Mouse (Mus musculus) heart, embryonic 14.5 days (tissue): ENCODE results near the gene Ptprd. TPM values are rescaled to one million over a fixed set of nuclear protein-coding genes. Genes with fewer than 3 reads are reported as not detected.

Source experiments
- ATAC-seq: fragments of 200-750 bp; cut with Nextera tagmentation; 2 replicates; pipeline ENCODE4 v1.8.0; 2017; ENCODE audit warnings: low read depth, moderate TSS enrichment; ENCODE audit not compliant: insufficient number of reproducible peaks, insufficient read depth, low FRiP score
- H3K27ac ChIP-seq, 2 experiments: fragments of 200-500 bp in 1 of 2; fragments of 300-500 bp in 1 of 2; sonication (generic) in 1 of 2; replicated peaks in 1 of 2; 2 replicates each; pipeline ENCODE4 v1.5.1; 2012 to 2014; ENCODE audit warnings: low read depth in 2 of 2, low read length in 2 of 2, control low read depth in 1 of 2, mild to moderate bottlenecking in 1 of 2, mixed read lengths in 1 of 2; ENCODE audit not compliant: control insufficient read depth in 1 of 2, insufficient read depth in 1 of 2
- H3K27me3 ChIP-seq: fragments of 300-500 bp; sonication (generic); 2 replicates; pipeline ENCODE4 v1.6.1; 2014; ENCODE audit warnings: mild to moderate bottlenecking, low read length, control low read depth; ENCODE audit not compliant: control insufficient read depth, insufficient read depth
- H3K36me3 ChIP-seq: fragments of 300-500 bp; sonication (generic); 2 replicates; pipeline ENCODE4 v1.6.1; 2014; ENCODE audit warnings: mild to moderate bottlenecking, control low read depth, low read length, mixed read lengths; ENCODE audit not compliant: control insufficient read depth, insufficient read depth
- H3K4me1 ChIP-seq, 2 experiments: fragments of 200-500 bp in 1 of 2; fragments of 300-500 bp in 1 of 2; sonication (generic) in 1 of 2; 2 replicates each; pipeline ENCODE4 v1.6.1; 2012 to 2014; ENCODE audit warnings: low read length in 2 of 2, control low read depth in 1 of 2, mixed read lengths in 1 of 2; ENCODE audit not compliant: control insufficient read depth in 2 of 2, insufficient read depth in 2 of 2
- H3K4me2 ChIP-seq: fragments of 300-500 bp; sonication (generic); 2 replicates; pipeline ENCODE4 v1.6.1; 2014; ENCODE audit warnings: mild to moderate bottlenecking, low read length
- H3K4me3 ChIP-seq, 2 experiments: fragments of 200-500 bp in 1 of 2; fragments of 300-500 bp in 1 of 2; sonication (generic) in 1 of 2; 2 replicates each; pipeline ENCODE4 v1.5.1; 2012 to 2014; ENCODE audit warnings: low read length in 2 of 2, mild to moderate bottlenecking in 2 of 2, control low read depth in 1 of 2, low read depth in 1 of 2, moderate library complexity in 1 of 2; ENCODE audit not compliant: control insufficient read depth in 1 of 2, insufficient read depth in 1 of 2
- H3K9ac ChIP-seq: fragments of 300-500 bp; sonication (generic); 2 replicates; pipeline ENCODE4 v1.6.1; 2014; ENCODE audit warnings: mild to moderate bottlenecking, low read length
- H3K9me3 ChIP-seq: fragments of 300-500 bp; sonication (generic); 2 replicates; pipeline ENCODE4 v1.6.1; 2016; ENCODE audit warnings: low read length, control low read depth; ENCODE audit not compliant: control insufficient read depth
- WGBS: fragments of 180-500 bp; shearing (Covaris S2); extraction: QIAGEN DNeasy Blood & Tissue Kit; methylation state at CpG from one replicate; pipeline ENCODE4 v1.1.7; 2014; 5-methylcytosine and 5-hydroxymethylcytosine counted together
- polyA plus RNA-seq: library from polyadenylated mRNA; unstranded; fragments of >200 nt; fragmentation: Nextera tagmentation; extraction: Ambion mirVana; gene quantifications from 2 replicates; pipeline ENCODE4 v1.2.1, GENCODE M21; 2014

Ptprd gene
- polyA plus RNA-seq, 1 experiment from 2014 or later, result 21.8 TPM

- Histone ChIP-seq H3K9ac (no peak overlapping the region), H3K36me3 (no peaks in the 10 kb centered on the region), H3K4me3 (no peak overlapping the region), H3K4me2 (no peak overlapping the region), H3K4me1 (no peaks in the 10 kb centered on the region), H3K27ac (no peak overlapping the region), H3K27me3 (no peaks in the 10 kb centered on the region), H3K9me3 (no peaks in the 10 kb centered on the region)
- no peak for ATAC-seq
- WGBS, result 62% methylated on average over 2 of the region's 2 CpGs
These were observed 2057.6 kb downstream of the Ptprd start for GRCm38 (mm10) chr4:76154190-76154589.

GRCm38 (mm10) chr4:76144925-76145324 is 2066.8 kb downstream of the Ptprd start:
- Histone ChIP-seq H3K36me3 (no peaks in the 10 kb centered on the region), H3K4me1 (no peaks in the 10 kb centered on the region), H3K9me3 (no peaks in the 10 kb centered on the region), H3K27me3 (no peaks in the 10 kb centered on the region), H3K4me2 (no peak overlapping the region), H3K4me3 (no peak overlapping the region), H3K27ac (no peak overlapping the region), H3K9ac (no peak overlapping the region)
- no peak for ATAC-seq
- 85% methylated on average over 4 of the region's 4 CpGs for WGBS

DNA sequence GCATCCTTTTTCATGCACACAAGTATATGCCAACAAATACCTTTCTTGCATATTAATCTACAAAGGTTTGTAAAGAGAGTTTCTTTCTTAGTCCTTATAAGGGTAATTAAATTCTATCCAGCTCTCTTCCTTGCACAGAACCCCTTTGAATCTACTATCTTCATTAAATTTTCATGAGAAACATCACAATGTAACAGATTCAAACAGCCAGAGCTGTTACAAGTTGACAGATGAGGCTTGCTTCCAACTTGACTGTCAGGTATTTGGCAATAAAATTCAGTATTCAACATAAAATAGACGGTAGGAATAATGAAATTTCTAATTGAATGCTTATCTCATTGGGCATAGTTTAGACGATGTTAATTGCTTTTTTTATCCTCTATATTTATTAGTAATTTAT is 2067.4 kb downstream of the Ptprd start:
- 86% methylated on average over 2 of the region's 2 CpGs for WGBS

DNA sequence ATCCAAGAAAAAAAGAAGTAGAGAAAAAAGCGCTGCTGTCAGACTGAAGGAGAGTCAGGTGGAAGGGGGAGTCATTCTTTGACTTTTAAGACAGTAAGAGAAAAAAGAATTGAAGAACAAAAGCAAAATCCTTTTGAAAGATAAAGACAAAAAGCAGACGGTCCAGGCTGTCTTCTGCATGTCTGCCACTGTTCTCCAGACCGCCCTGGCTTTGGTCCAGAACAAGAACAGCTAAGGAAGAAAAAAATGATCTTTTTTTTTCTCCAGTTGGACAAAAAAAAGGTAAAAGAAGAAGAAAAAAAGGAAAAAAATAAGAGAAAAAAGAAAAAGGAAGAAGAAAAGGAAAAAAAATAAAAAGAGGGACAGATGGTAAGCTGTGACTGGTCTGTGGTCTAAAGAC is 2073.9 kb downstream of the Ptprd start:
- no peaks in the 10 kb centered on the region for H3K4me1 ChIP-seq
- H3K36me3 ChIP-seq, result peaks cover 3% of the 10 kb centered on the region; the same call in 1 of the 2 replicates
- ATAC-seq, result no peak
- H3K4me3 ChIP-seq, result no peak overlapping the region
- WGBS, result 67% methylated on average over 3 of the region's 3 CpGs
- no peak overlapping the region for H3K4me2 ChIP-seq
- no peaks in the 10 kb centered on the region for H3K27me3 ChIP-seq
- no peak overlapping the region for H3K9ac ChIP-seq
- H3K9me3 ChIP-seq, result no peaks in the 10 kb centered on the region
- no peak overlapping the region for H3K27ac ChIP-seq

More for the DNA sequence above, 2067.4 kb downstream of the Ptprd start:
- H3K4me3 ChIP-seq, result no peak overlapping the region
- H3K27ac ChIP-seq, result no peak overlapping the region
- H3K4me2 ChIP-seq, result no peak overlapping the region
- H3K9ac ChIP-seq, result no peak overlapping the region
- H3K4me1 ChIP-seq, result no peaks in the 10 kb centered on the region
- H3K9me3 ChIP-seq, result no peaks in the 10 kb centered on the region
- no peaks in the 10 kb centered on the region for H3K27me3 ChIP-seq
- no peaks in the 10 kb centered on the region for H3K36me3 ChIP-seq
- ATAC-seq, result no peak

- no peak overlapping the region for H3K4me2 ChIP-seq
- no peak overlapping the region for H3K4me3 ChIP-seq
- ATAC-seq, result no peak
- no peaks in the 10 kb centered on the region for H3K27me3 ChIP-seq
- no peak overlapping the region for H3K27ac ChIP-seq
- 84% methylated on average over 14 of the region's 14 CpGs for WGBS
- H3K9ac ChIP-seq, result no peak overlapping the region
- H3K4me1 ChIP-seq, result no peaks in the 10 kb centered on the region
- peaks cover 3% of the 10 kb centered on the region; the same call in 1 of the 2 replicates for H3K36me3 ChIP-seq
- H3K9me3 ChIP-seq, result no peaks in the 10 kb centered on the region
These were observed 2075.1 kb downstream of the Ptprd start for GRCm38 (mm10) chr4:76136625-76137024.

DNA sequence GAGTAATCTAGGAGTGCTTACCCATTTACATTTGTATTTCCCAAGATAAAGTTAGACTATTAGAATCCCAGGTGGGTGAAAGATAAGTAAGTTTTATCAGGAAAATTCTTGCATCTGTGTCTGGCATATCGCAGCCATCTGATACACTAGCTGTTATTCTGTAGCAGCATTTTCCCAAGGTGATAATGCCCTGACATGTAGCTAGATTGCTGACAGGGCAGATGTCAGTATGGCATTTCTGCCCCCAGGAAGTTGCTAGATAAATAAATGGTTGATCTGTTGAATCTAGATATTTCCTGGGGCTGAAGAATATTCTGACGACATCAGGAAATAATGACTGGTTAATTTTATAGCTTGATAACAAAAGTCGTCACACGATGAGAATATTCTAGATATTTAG is 2119.9 kb downstream of the Ptprd start:
- Histone ChIP-seq H3K4me3 (no peak overlapping the region), H3K4me2 (no peak overlapping the region), H3K27me3 (no peaks in the 10 kb centered on the region), H3K9ac (no peak overlapping the region), H3K9me3 (no peaks in the 10 kb centered on the region), H3K36me3 (peaks cover 21% of the 10 kb centered on the region; the same call in 1 of the 2 replicates), H3K4me1 (no peaks in the 10 kb centered on the region), H3K27ac (no peak overlapping the region)
- ATAC-seq, result no peak
- 80% methylated on average over 4 of the region's 4 CpGs for WGBS

- Histone ChIP-seq H3K4me1 (no peaks in the 10 kb centered on the region), H3K4me2 (no peak overlapping the region), H3K9me3 (no peaks in the 10 kb centered on the region), H3K9ac (no peak overlapping the region), H3K36me3 (peaks cover 39% of the 10 kb centered on the region), H3K4me3 (no peak overlapping the region), H3K27me3 (no peaks in the 10 kb centered on the region), H3K27ac (no peak overlapping the region)
- ATAC-seq, result no peak
These were observed 2121.9 kb downstream of the Ptprd start for GRCm38 (mm10) chr4:76089866-76090265.

GRCm38 (mm10) chr4:76076051-76076450 is 2135.7 kb downstream of the Ptprd start:
- ATAC-seq, result no peak
- H3K27me3 ChIP-seq, result no peaks in the 10 kb centered on the region

More at GRCm38 (mm10) chr4:76076051-76076450, 2135.7 kb downstream of the Ptprd start:
- no peak overlapping the region for H3K4me3 ChIP-seq
- no peaks in the 10 kb centered on the region for H3K9me3 ChIP-seq
- H3K4me2 ChIP-seq, result no peak overlapping the region
- H3K9ac ChIP-seq, result no peak overlapping the region
- H3K36me3 ChIP-seq, result peaks cover 6% of the 10 kb centered on the region; the same call in 1 of the 2 replicates
- 80% methylated on average over 1 of the region's 1 CpGs for WGBS
- H3K27ac ChIP-seq, result no peak overlapping the region
- H3K4me1 ChIP-seq, result peaks cover 0 to 7% of the 10 kb centered on the region in 2 experiments; a peak in 2 of 4 replicates
